In genomic region chr7:88826498-88826897, GRCm38 (mm10) we compare ENCODE assay signal across 17 mouse cellular contexts.
"Had no signal": no experiment of that assay in that cellular context is flagged by ENCODE, and none has a peak within 500 bp of the region (broad histone marks: within the 10 kb centered on the region; RNA-seq: fewer than 3 reads in every experiment).

No protein-coding gene starts in this region.

- H3K36me3 ChIP-seq: neural tube, embryonic 12.5 days; neural tube, embryonic 13.5 days; neural tube, embryonic 15.5 days; stomach, embryonic 15.5 days had no signal

- H3K4me3 ChIP-seq: neural tube, embryonic 12.5 days; neural tube, embryonic 13.5 days; neural tube, embryonic 15.5 days; stomach, embryonic 15.5 days had no signal

- H3K27ac ChIP-seq: neural tube, embryonic 12.5 days; neural tube, embryonic 13.5 days; neural tube, embryonic 15.5 days; stomach, embryonic 15.5 days; stomach, postnatal 0 days had no signal

- H3K4me2 ChIP-seq: neural tube, embryonic 12.5 days; neural tube, embryonic 13.5 days; neural tube, embryonic 15.5 days; stomach, embryonic 15.5 days had no signal

- H3K4me1 ChIP-seq: neural tube, embryonic 12.5 days; neural tube, embryonic 13.5 days; neural tube, embryonic 15.5 days; stomach, embryonic 15.5 days had no signal

- H3K9ac ChIP-seq: neural tube, embryonic 12.5 days; neural tube, embryonic 13.5 days; neural tube, embryonic 15.5 days; stomach, embryonic 15.5 days had no signal

- H3K9me3 ChIP-seq: neural tube, embryonic 12.5 days; neural tube, embryonic 13.5 days; neural tube, embryonic 15.5 days; stomach, embryonic 15.5 days had no signal

- H3K27me3 ChIP-seq: neural tube, embryonic 12.5 days; neural tube, embryonic 13.5 days; neural tube, embryonic 15.5 days; stomach, embryonic 15.5 days had no signal

- DNase-seq: retina, postnatal 1 day; right cerebral cortex, adult 18-20 months; right cerebral cortex, postnatal 14 days; right cerebral cortex, postnatal 25 days; right cerebral cortex, postnatal 4 days; spleen, adult 18-20 months; thymus, adult 18-20 months; thymus, adult 2 months; thymus, postnatal 14 days; thymus, postnatal 25 days; thymus, postnatal 36 days; thymus, postnatal 4 days had no signal
